In the genomic region with DNA sequence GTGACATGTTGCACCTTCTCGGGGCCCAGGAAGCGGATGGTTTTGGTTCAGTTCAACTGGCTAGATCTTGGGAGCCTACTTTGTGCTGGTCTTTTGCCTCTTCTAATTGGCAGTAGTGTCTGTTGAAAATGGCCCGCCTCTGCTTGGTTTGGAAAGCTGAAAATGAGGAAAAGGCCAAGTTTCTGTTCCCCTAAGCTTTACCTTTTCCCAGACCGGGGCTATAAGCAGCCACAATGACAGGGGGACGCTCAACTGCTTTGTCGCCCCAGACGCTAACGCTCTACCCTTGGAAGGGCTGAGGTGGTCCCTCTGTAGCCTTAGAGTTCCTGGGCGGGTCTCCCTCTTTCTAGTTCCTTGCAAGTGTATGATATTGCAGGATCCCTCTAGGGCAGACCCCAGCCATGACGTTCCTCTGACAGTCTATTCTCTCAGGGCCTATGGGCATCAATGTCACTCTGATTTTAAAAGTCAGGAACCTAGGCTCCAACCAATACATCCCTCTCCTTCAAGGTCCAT, we compare ENCODE assay signal across 8 mouse cellular contexts.
DNase-seq lines count a peak whose midpoint lies in the region; ATAC-seq lines count a peak whose summit lies in the region.

No protein-coding gene starts in this region.

- DNase-seq in heart, adult 9 months (ENCODE audit: low spot score in 2 of 2), result no peak
- no peak for DNase-seq in hindbrain, embryonic 14.5 days (ENCODE audit: low spot score)
- DNase-seq in midbrain, embryonic 11.5 days (ENCODE audit: low spot score, missing footprints), result no peak
- no peak for DNase-seq in urinary bladder, postnatal 4 days (ENCODE audit: low spot score in 2 of 2)
- no peak for DNase-seq in yolk sac, embryonic 10.5 days (ENCODE audit: low spot score)
- no peak for DNase-seq in spleen, postnatal 14 days (ENCODE audit: low spot score in 2 of 2)

- 56% methylated on average over 10 of the region's 10 CpGs for WGBS in heart, embryonic 13.5 days
- WGBS in hindbrain, embryonic 14.5 days, result 18% methylated on average over 10 of the region's 10 CpGs
- 10% methylated on average over 10 of the region's 10 CpGs for WGBS in midbrain, embryonic 11.5 days

- peak overlapping the region; percentile 74 for H3K4me2 ChIP-seq in heart, embryonic 13.5 days
- H3K4me2 ChIP-seq in hindbrain, embryonic 14.5 days (replicated peaks), result peak overlapping the region; percentile 45
- peak overlapping the region; percentile 33 for H3K4me2 ChIP-seq in midbrain, embryonic 11.5 days

- ATAC-seq in heart, embryonic 13.5 days (ENCODE audit: extremely low read depth, insufficient number of reproducible peaks, low FRiP score, low TSS enrichment), result no peak; the same call in 1 of the 2 replicates
- peak; percentile 38 for ATAC-seq in common myeloid progenitor, adult 5-6 weeks (replicated peaks; ENCODE audit: low read depth, poor library complexity, severe bottlenecking)
- no peak for ATAC-seq in hindbrain, embryonic 14.5 days (ENCODE audit: low FRiP score)
- peak; percentile 27 for ATAC-seq in midbrain, embryonic 11.5 days (ENCODE audit: low FRiP score)

- H3K27me3 ChIP-seq in heart, embryonic 13.5 days (replicated peaks), result no peaks in the 10 kb centered on the region
- no peaks in the 10 kb centered on the region for H3K27me3 ChIP-seq in hindbrain, embryonic 14.5 days (ENCODE audit: control insufficient read depth, insufficient read depth, low read length)
- H3K27me3 ChIP-seq in midbrain, embryonic 11.5 days (ENCODE audit: control insufficient read depth, insufficient read depth, low read length), result no peaks in the 10 kb centered on the region

- H3K9me3 ChIP-seq in heart, embryonic 13.5 days, result no peaks in the 10 kb centered on the region
- no peaks in the 10 kb centered on the region for H3K9me3 ChIP-seq in hindbrain, embryonic 14.5 days (ENCODE audit: control insufficient read depth, low read length)
- H3K9me3 ChIP-seq in midbrain, embryonic 11.5 days (ENCODE audit: control insufficient read depth, low read length), result no peaks in the 10 kb centered on the region

- H3K4me1 ChIP-seq in heart, embryonic 13.5 days, result peaks cover 37% of the 10 kb centered on the region
- H3K4me1 ChIP-seq in hindbrain, embryonic 14.5 days (replicated peaks; ENCODE audit: control insufficient read depth, insufficient read depth, low read length), result peaks cover 30% of the 10 kb centered on the region
- peaks cover 26% of the 10 kb centered on the region for H3K4me1 ChIP-seq in midbrain, embryonic 11.5 days (ENCODE audit: control insufficient read depth, insufficient read depth, low read length)

- peaks cover 3% of the 10 kb centered on the region; the same call in 1 of the 2 replicates for H3K36me3 ChIP-seq in heart, embryonic 13.5 days
- H3K36me3 ChIP-seq in hindbrain, embryonic 14.5 days (replicated peaks; ENCODE audit: control insufficient read depth, insufficient read depth), result no peaks in the 10 kb centered on the region
- no peaks in the 10 kb centered on the region for H3K36me3 ChIP-seq in midbrain, embryonic 11.5 days (ENCODE audit: control insufficient read depth, insufficient read depth, low read length)

- H3K9ac ChIP-seq in heart, embryonic 13.5 days, result peak overlapping the region; percentile 79
- peak overlapping the region; percentile 50 for H3K9ac ChIP-seq in hindbrain, embryonic 14.5 days
- peak overlapping the region; percentile 47; the same call in 1 of the 2 replicates for H3K9ac ChIP-seq in midbrain, embryonic 11.5 days (ENCODE audit: low read length)

- peak overlapping the region; percentile 53 for H3K4me3 ChIP-seq in heart, embryonic 13.5 days
- H3K4me3 ChIP-seq in hindbrain, embryonic 14.5 days (replicated peaks; ENCODE audit: low read length), result no peak overlapping the region
- H3K4me3 ChIP-seq in midbrain, embryonic 11.5 days (ENCODE audit: low read depth, low read length), result no peak overlapping the region; the same call in 1 of the 2 replicates

- H3K27ac ChIP-seq in heart, embryonic 13.5 days (replicated peaks), result peak overlapping the region; percentile 92
- H3K27ac ChIP-seq in hindbrain, embryonic 14.5 days, result peak overlapping the region; percentile 90
- peak overlapping the region; percentile 97 for H3K27ac ChIP-seq in midbrain, embryonic 11.5 days (ENCODE audit: low read depth, low read length)

Comparison
In these comparisons a context has a peak if more than half of its experiments do, and no peak if none do; other contexts are left out.
1. ATAC-seq: peak in common myeloid progenitor, adult 5-6 weeks (single experiment) and midbrain, embryonic 11.5 days (single experiment); none in heart, embryonic 13.5 days (single experiment) and hindbrain, embryonic 14.5 days (single experiment).
2. Peak in every context shown above with its lines, with median percentiles within 50 percentile points of each other: H3K27ac ChIP-seq, H3K4me2 ChIP-seq and H3K9ac ChIP-seq.